Mouse (Mus musculus): ENCODE data around the gene Rab44. TPM values are rescaled to one million over a fixed set of nuclear protein-coding genes. Genes with fewer than 3 reads are reported as not detected.
A peak's percentile ranks its signal among the peaks of the same experiment; 100 is the strongest.
"Not testable (repeated sequence)": the region's sequence is repeated elsewhere in the genome, so short reads cannot be mapped to it uniquely, and the experiment has no call there.

Rab44 gene
- 147 and 213 TPM in 2 replicates for total RNA-seq (2017)

- ATAC-seq (replicated peaks; ENCODE audit: low read depth, poor library complexity, severe bottlenecking) = peak; percentile 71
Measured at GRCm38 (mm10) chr17:29113591-29114352, at the start of gene Rab44. Rab44 (plus strand) TSS chr17:29114145.

DNA sequence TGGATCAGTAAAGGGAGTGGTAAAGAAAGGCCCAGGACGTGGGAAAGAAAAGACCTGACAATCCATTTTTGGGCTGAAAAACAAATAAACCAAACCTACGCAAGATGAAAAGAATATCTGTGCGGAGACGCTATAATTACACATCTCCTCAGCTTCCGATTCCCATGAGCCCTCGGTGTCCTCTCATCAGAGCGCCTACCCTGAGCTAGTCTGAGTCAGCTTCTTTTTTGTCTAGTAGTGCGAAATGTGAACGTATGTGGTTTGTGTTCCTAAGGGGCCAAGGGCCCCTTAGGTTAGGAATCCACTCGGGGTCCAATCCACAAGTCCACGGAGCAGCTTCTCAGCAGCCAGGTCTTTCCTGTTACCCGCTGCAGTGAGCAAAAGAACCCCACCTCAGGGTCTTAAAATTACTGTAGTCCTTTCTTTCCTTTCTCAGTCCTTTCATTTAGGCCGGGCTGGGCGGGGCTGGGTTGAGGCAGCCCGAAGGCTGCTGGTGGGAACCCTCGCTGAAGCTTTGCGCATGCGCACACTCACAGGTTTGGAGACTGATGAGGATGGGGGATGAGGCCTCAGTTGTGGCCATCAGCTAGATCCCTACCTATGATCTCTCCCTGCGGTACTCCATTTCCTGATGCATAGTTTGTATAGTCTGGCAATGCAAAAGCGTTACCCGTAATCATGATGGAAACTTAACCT lies 48.6 kb upstream of the Rab44 start:
- ATAC-seq (replicated peaks; ENCODE audit: low read depth, poor library complexity, severe bottlenecking) = no peak

DNA sequence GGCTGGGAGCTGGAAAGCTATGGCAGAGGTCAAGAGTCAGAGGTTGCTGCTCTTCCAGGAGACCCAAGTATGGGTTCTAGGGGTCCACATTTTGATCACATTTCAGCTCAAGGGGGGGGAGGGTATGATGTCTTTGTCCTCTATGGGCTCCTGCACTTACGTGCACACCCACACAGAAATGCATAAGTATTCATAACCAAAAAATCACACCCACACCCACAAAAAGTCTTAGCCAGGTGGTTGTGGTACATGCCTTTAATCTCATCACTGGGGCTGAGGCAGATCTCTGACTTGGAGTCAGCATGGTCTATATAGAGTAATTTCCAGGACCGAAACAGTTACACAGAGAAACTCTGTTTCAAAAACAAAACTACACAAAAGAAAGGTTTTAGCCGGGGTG lies 48.0 kb upstream of the Rab44 start:
- no peak for ATAC-seq (replicated peaks; ENCODE audit: low read depth, poor library complexity, severe bottlenecking)

GRCm38 (mm10) chr17:29067416-29067815 lies 46.5 kb upstream of the Rab44 start:
- not testable (repeated sequence) for ATAC-seq (replicated peaks; ENCODE audit: low read depth, poor library complexity, severe bottlenecking)

DNA sequence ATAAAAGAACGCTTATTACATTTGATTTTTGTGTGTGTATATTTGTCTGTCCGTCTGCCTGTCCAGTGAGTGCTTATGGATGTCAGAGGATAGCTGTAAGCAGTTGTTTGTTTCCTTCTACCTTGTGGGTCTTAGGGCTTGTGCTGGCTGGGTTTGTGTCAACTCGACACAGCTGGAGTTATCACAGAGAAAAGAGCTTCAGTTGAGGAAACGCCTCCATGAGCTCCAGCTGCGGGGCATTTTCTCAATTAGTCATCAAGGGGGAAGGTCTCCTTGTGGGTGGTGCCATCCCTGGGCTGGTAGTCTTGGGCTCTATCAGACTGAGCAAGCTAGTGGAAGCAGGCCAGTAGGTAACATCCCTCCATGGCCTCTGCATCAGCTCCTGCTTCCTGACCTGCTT lies 46.1 kb upstream of the Rab44 start:
- no peak for ATAC-seq (replicated peaks; ENCODE audit: low read depth, poor library complexity, severe bottlenecking)

DNA sequence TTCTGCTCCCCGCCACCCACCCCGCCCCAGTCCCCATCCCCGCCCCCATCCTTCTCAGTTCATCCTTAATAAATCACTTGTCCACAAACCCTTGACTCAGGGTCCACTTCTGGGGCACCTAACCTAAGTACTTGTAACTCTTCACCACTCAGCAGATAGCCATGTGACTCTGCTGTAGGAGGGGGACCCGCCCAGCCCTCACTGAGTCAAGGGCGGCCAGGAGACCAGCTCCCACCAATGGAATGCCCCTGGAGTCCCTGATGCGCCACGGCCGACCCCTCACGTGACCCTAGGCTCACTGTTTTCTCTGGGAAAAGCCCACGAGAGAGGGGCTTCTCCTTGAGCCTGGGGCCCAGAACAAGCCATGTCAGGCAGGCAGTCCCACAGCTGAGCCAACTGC lies 44.9 kb upstream of the Rab44 start:
- no peak for ATAC-seq (replicated peaks; ENCODE audit: low read depth, poor library complexity, severe bottlenecking)

GRCm38 (mm10) chr17:29071820-29072219 lies 42.1 kb upstream of the Rab44 start:
- no peak for ATAC-seq (replicated peaks; ENCODE audit: low read depth, poor library complexity, severe bottlenecking)

GRCm38 (mm10) chr17:29072701-29073307 lies 41.1 kb upstream of the Rab44 start:
- ATAC-seq (replicated peaks; ENCODE audit: low read depth, poor library complexity, severe bottlenecking) = no peak

DNA sequence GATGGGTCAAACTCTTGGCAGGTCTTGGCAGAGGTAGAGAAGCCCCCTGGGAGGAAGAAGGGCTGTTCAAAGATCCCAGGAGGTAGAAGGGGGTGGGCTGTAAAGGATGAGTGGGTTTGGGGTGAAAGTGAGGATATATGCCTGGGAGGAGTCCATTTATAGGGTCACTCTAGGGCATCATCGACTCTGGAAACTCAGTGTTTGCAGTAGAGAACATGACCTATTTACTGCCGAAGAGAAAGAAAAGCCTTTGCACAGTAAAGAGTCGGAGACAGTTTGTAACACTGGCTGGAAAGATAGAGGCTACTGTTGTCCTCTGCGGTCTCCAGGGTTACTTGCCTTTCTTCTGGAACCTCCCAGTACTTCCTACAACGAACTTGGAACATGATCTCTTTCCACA lies 40.6 kb upstream of the Rab44 start:
- ATAC-seq (replicated peaks; ENCODE audit: low read depth, poor library complexity, severe bottlenecking) = no peak

DNA sequence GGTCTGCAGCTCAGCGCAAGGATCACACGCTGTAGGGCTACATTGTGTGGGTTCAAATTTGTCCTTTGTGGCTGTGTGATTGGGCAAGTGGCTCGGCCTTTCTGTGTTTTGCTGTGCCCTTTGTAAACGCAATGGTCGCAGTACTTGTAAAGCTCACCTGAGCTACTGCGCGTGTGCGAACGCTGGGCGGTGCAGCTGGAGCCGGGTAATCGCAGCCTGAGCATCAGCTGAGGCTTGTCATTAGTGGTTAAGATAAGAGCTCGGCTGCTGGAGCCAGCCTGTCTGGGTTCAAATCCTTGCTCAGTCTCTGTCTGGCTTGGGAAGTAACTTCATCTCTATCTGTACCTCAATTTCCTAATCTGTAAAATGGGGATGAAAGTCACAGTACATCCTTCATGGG lies 39.9 kb upstream of the Rab44 start:
- ATAC-seq (replicated peaks; ENCODE audit: low read depth, poor library complexity, severe bottlenecking) = no peak

DNA sequence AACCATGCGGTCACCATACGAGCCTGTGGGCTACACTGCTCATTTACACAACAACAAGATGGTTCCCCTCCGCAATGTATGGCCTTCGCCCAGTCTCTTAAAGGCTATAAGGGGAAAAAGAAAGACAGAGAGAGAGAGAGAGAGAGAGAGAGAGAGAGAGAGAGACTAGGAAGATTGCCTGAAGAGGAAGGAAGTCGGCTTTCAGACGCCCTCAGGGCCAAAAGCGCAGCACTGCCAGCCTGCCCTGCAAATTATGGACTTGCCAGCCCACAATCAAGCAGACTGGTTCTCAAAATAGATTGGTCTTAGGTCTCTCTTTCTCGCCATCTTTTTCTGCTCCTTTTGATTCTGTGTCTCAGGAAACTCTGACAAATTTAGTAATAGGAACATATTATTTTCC lies 37.7 kb upstream of the Rab44 start:
- peak; percentile 36 for ATAC-seq (replicated peaks; ENCODE audit: low read depth, poor library complexity, severe bottlenecking)

DNA sequence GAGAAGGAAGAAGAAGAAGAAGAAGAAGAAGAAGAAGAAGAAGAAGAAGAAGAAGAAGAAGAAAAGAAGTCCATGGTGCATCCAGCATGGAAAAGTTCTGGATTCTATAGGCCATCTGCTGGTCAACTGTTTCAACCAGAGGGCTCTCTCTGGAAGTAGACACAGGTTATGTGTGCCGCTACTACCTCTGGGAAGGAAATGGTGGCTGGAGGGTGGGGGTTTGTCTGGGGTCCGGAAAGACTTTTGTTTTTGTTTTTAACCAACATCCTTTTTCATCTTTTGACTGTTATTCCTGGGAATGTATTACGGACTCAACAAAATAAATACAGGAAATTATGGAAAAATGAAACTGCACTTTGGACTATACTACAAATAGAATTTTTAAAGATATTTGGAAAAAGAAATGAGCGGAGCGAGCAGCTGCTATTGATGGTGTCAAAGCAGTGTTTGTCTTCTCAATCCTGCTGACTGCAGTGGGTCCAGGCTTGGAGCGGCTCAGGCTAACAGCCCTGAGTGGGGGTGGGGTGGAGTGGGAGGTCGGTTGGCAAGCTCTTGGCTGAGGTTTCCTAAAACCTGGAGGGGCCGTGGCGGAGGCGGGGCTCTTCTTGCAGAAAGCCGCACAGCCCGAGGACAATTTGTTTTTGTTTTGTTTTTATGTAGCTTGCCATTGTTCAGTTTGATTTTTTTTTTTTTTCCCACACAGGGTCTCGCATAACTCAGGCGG lies 36.0 kb upstream of the Rab44 start:
- ATAC-seq (replicated peaks; ENCODE audit: low read depth, poor library complexity, severe bottlenecking) = no peak

DNA sequence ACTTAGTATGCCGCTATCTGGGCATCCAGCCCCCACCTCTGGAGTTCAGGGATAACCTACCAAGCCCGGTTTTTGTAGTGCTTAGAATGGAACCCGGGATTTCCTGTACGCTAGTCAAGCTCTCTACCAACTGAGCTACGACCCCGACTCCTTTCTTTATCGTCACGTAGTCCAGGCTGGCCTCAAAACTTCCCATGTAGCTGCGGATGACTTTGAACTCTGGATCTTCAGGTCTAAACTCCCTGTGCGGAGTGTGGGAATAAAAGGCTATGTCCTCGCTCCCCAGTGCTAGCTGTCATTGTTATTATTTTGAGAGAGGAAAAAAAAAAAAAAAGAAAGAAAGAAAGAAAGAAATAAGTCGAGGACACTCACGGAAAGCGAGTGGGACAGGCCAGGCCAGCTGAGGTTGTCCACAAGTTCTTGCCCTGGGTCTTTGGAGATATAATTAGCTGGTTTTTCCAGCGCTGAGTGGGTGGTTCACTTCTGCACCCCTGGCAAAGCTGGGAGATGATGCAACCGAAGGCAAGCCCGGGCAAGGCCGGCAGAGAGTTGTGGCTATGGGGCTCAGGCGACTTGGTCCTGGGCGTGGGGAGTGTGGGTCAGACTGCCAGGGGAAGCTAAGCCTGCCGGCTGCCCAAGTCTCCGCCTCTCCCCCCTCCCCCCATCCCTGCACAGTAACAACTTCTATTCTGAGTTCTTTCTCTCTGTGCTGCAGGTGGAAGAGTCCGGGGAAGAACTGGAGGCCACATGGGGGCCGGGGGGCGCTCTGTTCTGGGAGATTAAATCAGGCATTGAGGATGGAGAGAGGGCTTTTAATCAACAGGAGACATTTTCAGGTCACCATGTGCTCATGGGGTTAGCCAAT lies 35.2 kb upstream of the Rab44 start:
- ATAC-seq (replicated peaks; ENCODE audit: low read depth, poor library complexity, severe bottlenecking) = peak; percentile 75

DNA sequence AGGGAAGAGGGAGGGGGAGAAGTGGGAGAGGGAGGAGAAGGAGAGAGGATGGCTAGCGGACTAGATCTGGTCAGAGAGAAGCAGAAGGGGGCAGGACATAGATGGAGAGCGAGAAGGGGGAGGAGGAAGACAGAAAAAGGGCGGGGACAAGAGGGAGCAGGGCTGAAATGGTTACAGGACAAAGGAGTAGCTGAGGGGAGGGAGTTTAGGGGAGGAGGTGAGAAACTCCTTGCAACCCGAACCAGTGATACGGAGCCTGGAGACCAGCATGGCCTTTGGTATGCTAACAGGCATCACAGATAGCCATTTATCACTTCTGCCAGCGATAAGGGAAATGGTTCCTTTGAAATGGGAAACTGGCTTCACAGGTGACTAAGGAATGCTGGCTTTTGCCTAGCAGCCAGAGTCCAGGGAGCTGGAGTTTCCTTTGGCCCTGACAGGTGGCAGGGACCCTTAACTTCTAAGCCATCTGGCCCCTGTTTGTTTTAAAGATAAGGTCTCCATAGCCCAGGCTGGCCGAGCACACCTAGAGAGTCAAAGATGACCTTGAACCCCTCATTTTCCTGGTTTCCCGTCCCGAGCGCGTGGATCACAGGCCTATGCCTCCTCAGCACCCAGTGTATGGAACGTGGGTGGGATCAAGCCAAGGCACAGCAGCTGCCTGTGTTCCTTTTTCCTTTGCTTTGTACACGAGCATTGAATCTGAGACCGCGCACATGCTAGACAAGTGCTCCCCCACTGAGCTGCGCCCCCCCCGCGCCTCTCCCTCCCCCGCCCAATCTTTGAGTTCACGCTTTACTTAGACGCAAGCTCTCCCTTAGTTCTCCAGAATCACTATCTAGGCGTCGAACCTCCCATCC lies 33.0 kb upstream of the Rab44 start:
- peak; percentile 24; the same call in 1 of the 2 replicates for ATAC-seq (replicated peaks; ENCODE audit: low read depth, poor library complexity, severe bottlenecking)

GRCm38 (mm10) chr17:29081618-29082381 lies 32.1 kb upstream of the Rab44 start:
- ATAC-seq (replicated peaks; ENCODE audit: low read depth, poor library complexity, severe bottlenecking) = peak; percentile 67

GRCm38 (mm10) chr17:29083586-29083985 lies 30.4 kb upstream of the Rab44 start:
- ATAC-seq (replicated peaks; ENCODE audit: low read depth, poor library complexity, severe bottlenecking) = no peak

- no peak for ATAC-seq (replicated peaks; ENCODE audit: low read depth, poor library complexity, severe bottlenecking)
Measured at GRCm38 (mm10) chr17:29084656-29085055, 29.3 kb upstream of the Rab44 start.

DNA sequence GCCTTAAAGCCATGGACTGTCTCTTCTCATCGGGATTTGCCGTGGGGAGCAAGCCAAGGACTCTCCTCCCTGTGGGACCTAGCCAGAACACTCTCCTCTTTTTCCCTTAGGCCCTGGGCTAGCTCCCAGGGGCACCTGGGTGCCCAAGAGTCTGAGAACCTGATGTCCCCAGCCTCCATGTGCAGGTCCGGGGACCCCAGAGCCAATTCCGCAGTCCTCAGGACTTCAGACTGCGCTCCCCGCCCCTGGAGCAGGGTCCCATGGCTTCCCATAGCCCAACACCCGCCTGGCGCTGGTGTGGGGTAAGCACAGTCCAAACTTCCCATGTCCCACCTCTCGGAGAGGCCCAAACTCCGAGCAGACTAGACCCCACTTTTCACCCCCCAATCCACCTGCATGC lies 28.7 kb upstream of the Rab44 start:
- ATAC-seq (replicated peaks; ENCODE audit: low read depth, poor library complexity, severe bottlenecking) = no peak
